Mouse (Mus musculus) hindbrain, embryonic 14.5 days (tissue): Measurements from ENCODE around the gene Unc5c. TPM values are rescaled to one million over a fixed set of nuclear protein-coding genes. Genes with fewer than 3 reads are reported as not detected.

Experiments
- ATAC-seq: fragments of 200-750 bp; cut with Nextera tagmentation; 2 replicates; pipeline ENCODE4 v1.8.0; 2017; ENCODE audit warnings: moderate number of reproducible peaks, mild to moderate bottlenecking, moderate TSS enrichment, moderate library complexity; ENCODE audit not compliant: low FRiP score
- DNase-seq: peaks from one replicate; pipeline ENCODE4 v3.0.0-alpha.2; 2015; ENCODE audit warnings: low spot score
- H3K27ac ChIP-seq: fragments of 300-500 bp; sonication (generic); 2 replicates; pipeline ENCODE4 v1.5.1; 2014; ENCODE audit warnings: mild to moderate bottlenecking, moderate library complexity
- H3K27me3 ChIP-seq: fragments of 300-500 bp; sonication (generic); 2 replicates; pipeline ENCODE4 v1.6.1; 2014; ENCODE audit warnings: mild to moderate bottlenecking, low read length, mixed read lengths; ENCODE audit not compliant: control insufficient read depth, insufficient read depth
- H3K36me3 ChIP-seq: fragments of 300-500 bp; sonication (generic); replicated peaks from 2 replicates; pipeline ENCODE4 v1.6.1; 2014; ENCODE audit not compliant: control insufficient read depth, insufficient read depth
- H3K4me1 ChIP-seq: fragments of 300-500 bp; sonication (generic); replicated peaks from 2 replicates; pipeline ENCODE4 v1.6.1; 2014; ENCODE audit warnings: antibody characterized with exemption, low read length, mixed read lengths; ENCODE audit not compliant: control insufficient read depth, insufficient read depth
- H3K4me2 ChIP-seq: fragments of 300-500 bp; sonication (generic); replicated peaks from 2 replicates; pipeline ENCODE4 v1.6.1; 2014; ENCODE audit warnings: mild to moderate bottlenecking, moderate library complexity
- H3K4me3 ChIP-seq: fragments of 300-500 bp; sonication (generic); replicated peaks from 2 replicates; pipeline ENCODE4 v1.5.1; 2014; ENCODE audit warnings: mild to moderate bottlenecking, low read length
- H3K9ac ChIP-seq: fragments of 300-500 bp; sonication (generic); 2 replicates; pipeline ENCODE4 v1.6.1; 2014
- H3K9me3 ChIP-seq: fragments of 300-500 bp; sonication (generic); 2 replicates; pipeline ENCODE4 v1.6.1; 2016; ENCODE audit warnings: low read length; ENCODE audit not compliant: control insufficient read depth
- WGBS: fragments of 180-500 bp; shearing (Covaris S2); extraction: QIAGEN DNeasy Blood & Tissue Kit; methylation state at CpG from one replicate; pipeline ENCODE4 v1.1.7; 2014; 5-methylcytosine and 5-hydroxymethylcytosine counted together
- polyA plus RNA-seq: library from polyadenylated mRNA; unstranded; fragments of >200 nt; fragmentation: Nextera tagmentation; extraction: Ambion mirVana; gene quantifications from 2 replicates; pipeline ENCODE4 v1.2.1, GENCODE M21; 2014

Unc5c gene
- polyA plus RNA-seq, 1 experiment from 2014 or later = 24.4 TPM

DNA sequence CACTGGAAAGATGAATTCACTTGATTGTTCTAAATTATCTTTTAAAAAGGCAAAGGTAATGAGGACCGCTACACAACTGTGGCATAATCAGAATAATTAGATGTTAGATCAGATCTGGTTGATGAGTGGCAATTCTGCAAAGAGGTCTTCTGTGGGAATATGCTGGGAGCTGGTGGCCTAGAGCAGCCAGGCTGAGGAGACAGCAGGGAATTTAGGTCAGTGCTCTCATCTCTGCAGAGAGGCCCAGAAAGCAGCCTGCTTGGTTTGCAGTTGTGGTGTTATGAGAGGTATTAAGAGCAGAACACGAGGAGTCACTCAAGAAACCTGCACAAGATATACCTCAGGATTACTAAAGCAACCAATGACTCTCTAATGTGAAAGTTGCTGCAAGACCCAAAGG, 133.9 kb downstream of the Unc5c start:
- 75% methylated on average over 2 of the region's 2 CpGs for WGBS
- no peak for DNase-seq
- H3K4me2 ChIP-seq = no peak overlapping the region
- no peaks in the 10 kb centered on the region for H3K9me3 ChIP-seq
- no peak overlapping the region for H3K9ac ChIP-seq
- ATAC-seq = no peak
- peaks cover 25% of the 10 kb centered on the region for H3K4me1 ChIP-seq
- H3K4me3 ChIP-seq = no peak overlapping the region
- no peaks in the 10 kb centered on the region for H3K36me3 ChIP-seq
- H3K27me3 ChIP-seq = no peaks in the 10 kb centered on the region
- no peak overlapping the region for H3K27ac ChIP-seq

DNA sequence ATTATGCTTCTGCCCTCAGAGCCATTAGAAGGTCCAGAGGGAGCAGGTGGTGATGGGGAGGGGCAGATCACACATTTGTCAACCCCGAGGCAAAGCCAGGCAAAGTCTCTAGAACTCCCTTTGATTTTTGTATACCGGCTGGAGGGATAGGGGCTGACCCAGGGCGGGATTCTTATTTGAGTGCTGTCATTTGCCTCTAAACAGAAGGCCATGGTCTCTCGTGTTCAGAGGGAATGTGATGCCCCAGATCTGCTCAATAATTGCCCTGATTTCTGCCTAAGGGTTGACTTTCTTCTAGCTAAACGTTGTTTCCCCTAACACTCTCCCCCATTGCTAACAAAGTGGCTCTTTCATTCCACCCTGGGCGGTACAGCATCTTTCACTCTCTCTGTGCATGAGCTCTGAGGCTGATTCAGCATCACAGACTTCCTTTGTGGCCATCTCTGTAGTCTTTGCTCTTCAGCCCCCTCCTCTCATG, 136.1 kb downstream of the Unc5c start:
- no peak overlapping the region for H3K4me3 ChIP-seq
- DNase-seq = no peak
- 0 out of 2 replicates have a peak overlapping the region, but pooled peaks have one; percentile 10 for H3K27ac ChIP-seq
- H3K27me3 ChIP-seq = no peaks in the 10 kb centered on the region
- ATAC-seq = peak; percentile 59; the same call in 1 of the 2 replicates
- 6% methylated on average over 6 of the region's 6 CpGs for WGBS
- H3K9me3 ChIP-seq = no peaks in the 10 kb centered on the region
- no peak overlapping the region for H3K4me2 ChIP-seq
- H3K4me1 ChIP-seq = peaks cover 25% of the 10 kb centered on the region
- H3K9ac ChIP-seq = no peak overlapping the region
- no peaks in the 10 kb centered on the region for H3K36me3 ChIP-seq

DNA sequence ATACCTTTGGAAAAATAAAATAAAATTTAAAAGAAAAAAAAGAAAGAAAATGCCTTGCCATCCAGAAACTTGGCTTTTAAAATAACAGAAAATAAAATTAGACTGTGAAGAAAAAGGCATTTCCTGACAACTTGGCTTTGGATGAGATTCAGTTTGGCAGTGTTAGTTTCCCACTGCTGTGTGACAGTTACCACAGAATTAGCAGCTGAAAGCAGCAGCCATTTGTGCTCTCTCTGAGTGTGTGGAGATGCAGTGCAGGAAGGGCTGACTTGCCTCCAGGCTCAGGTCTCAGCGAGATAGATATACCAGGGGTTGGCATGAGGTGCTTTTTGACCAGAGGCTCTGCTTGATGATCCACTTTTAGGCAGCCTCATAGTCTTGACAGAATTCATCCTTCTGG, 151.7 kb downstream of the Unc5c start:
- no peak overlapping the region for H3K9ac ChIP-seq
- H3K4me2 ChIP-seq = no peak overlapping the region
- DNase-seq (no peak), ATAC-seq (no peak)
- WGBS = 43% methylated on average over 1 of the region's 1 CpGs
- H3K4me3 ChIP-seq = no peak overlapping the region
- H3K27ac ChIP-seq = no peak overlapping the region
- H3K36me3 ChIP-seq = no peaks in the 10 kb centered on the region
- H3K27me3 ChIP-seq = no peaks in the 10 kb centered on the region
- no peaks in the 10 kb centered on the region for H3K4me1 ChIP-seq
- H3K9me3 ChIP-seq = no peaks in the 10 kb centered on the region

DNA sequence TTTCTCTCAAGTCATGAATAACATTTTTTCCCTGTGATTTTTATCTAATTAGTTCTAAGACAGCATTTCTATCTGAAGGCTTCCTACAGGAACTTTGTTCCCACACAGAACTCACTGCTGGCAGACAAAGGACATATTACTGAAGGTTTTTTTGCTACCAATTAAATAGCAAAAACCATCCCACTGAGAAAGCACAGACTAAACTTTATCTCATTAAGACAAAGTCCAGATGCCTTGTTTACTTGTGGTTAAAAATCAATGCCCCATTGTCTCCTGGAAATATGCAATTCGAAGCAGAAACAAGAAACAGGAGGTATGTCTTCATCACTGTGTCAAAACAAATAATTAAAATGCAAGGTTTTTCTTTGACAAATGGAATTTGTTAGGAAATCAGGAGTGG, 153.7 kb downstream of the Unc5c start:
- H3K4me1 ChIP-seq = no peaks in the 10 kb centered on the region
- 68% methylated on average over 1 of the region's 1 CpGs for WGBS
- H3K9ac ChIP-seq = no peak overlapping the region
- no peaks in the 10 kb centered on the region for H3K9me3 ChIP-seq
- H3K4me3 ChIP-seq = no peak overlapping the region
- no peak overlapping the region for H3K27ac ChIP-seq
- DNase-seq = no peak
- H3K4me2 ChIP-seq = no peak overlapping the region
- no peak for ATAC-seq
- no peaks in the 10 kb centered on the region for H3K27me3 ChIP-seq
- H3K36me3 ChIP-seq = no peaks in the 10 kb centered on the region

DNA sequence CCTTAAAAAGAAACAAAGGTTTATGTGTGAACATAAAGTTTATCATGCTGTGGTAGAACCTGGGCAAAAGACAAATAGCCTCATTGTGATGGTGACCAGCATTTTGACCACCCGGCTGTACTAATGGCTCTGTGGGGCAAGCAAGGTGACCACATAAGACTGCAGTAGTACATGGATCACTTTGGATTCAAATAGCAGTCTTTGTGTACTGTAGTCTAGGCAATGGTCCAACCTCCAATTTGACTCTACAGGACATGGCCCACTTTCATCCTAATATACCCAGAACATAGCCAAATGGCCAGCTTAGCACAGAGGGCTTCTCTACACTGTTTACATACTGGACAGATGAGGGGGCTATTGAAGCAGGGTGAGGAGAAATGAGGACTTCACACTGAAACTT, 156.5 kb downstream of the Unc5c start:
- Histone ChIP-seq H3K4me3 (no peak overlapping the region), H3K9me3 (no peaks in the 10 kb centered on the region), H3K27me3 (no peaks in the 10 kb centered on the region), H3K4me1 (no peaks in the 10 kb centered on the region), H3K36me3 (no peaks in the 10 kb centered on the region), H3K4me2 (no peak overlapping the region), H3K9ac (no peak overlapping the region), H3K27ac (no peak overlapping the region)
- WGBS = 88% methylated on average over 1 of the region's 1 CpGs
- ATAC-seq (no peak), DNase-seq (no peak)

DNA sequence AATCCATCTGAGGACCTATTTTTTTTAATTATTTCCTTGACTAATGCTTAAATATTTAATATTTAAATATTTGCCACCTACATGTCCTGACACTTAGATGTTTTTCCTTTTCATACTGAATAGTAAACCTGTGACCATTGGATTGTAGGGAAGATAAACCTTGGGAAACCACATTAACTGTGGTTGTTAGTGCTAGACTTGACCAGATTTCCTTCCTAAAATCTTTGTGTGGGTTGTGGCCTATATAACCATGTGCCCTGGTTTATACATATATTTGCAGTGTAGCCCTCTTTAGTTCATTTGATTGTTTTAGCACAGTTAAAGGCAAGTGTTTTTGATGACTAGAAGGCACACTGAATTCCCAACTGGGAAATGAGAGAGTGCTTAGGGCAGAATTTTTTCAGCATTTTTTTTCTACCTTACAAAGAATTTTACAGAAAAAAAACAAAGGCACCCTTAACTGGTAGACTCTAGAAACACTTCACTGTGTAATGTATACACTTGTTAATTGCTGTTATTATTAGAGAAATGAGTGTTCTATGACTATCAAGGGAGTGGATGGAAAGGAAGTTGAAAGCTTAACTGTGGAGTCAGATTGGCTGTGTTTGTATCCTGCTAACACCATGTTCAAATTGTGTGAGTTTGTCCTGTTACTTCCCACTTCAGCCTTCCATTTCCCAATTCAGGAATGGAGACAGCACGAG, 162.1 kb downstream of the Unc5c start:
- Histone ChIP-seq H3K27ac (no peak overlapping the region), H3K36me3 (no peaks in the 10 kb centered on the region), H3K4me1 (no peaks in the 10 kb centered on the region), H3K9me3 (no peaks in the 10 kb centered on the region), H3K4me2 (no peak overlapping the region), H3K27me3 (no peaks in the 10 kb centered on the region), H3K9ac (no peak overlapping the region), H3K4me3 (no peak overlapping the region)
- DNase-seq = no peak
- no peak for ATAC-seq
- WGBS = 77% methylated on average over 1 of the region's 1 CpGs

DNA sequence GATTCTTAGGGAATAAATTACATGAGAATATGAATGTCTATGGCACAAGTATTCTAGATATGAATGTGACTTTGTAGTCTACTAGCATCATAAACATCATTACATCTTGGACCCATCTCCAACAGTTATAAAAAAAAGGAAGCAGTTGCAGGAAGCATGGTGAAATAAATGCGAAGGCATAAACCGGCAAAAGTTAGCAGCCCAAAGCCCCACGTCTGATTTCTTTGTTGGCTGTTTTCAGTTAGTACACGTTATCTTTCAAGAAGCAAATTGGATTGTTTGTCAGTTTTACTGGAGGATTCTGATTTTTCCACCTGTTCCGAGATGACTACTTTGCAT, 162.6 kb downstream of the Unc5c start:
- WGBS = 90% methylated on average over 5 of the region's 5 CpGs
- Histone ChIP-seq H3K9ac (no peak overlapping the region), H3K4me3 (no peak overlapping the region), H3K9me3 (no peaks in the 10 kb centered on the region), H3K27ac (no peak overlapping the region), H3K27me3 (no peaks in the 10 kb centered on the region), H3K4me2 (no peak overlapping the region), H3K36me3 (no peaks in the 10 kb centered on the region), H3K4me1 (no peaks in the 10 kb centered on the region)
- ATAC-seq (no peak), DNase-seq (no peak)

DNA sequence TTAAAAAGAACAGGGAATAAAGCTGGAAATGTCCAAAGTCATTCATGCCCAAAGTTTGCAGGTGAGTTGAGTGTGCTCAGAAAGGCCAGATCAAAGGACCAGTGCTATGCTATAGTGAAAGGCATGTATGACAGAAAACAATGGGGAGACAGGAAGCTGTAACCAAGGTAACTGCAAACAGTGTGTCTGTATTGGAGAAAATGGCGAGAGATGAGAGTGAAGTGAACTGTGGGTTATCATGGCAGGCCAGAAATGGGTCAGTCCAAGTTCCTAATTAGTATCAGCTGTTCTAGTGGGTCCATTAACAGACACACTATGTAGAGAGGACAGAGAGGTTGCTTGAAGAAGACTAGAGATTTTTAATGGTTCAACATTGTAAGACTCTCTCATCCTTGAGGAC, 164.4 kb downstream of the Unc5c start:
- WGBS = 30% methylated on average over 1 of the region's 1 CpGs

DNA sequence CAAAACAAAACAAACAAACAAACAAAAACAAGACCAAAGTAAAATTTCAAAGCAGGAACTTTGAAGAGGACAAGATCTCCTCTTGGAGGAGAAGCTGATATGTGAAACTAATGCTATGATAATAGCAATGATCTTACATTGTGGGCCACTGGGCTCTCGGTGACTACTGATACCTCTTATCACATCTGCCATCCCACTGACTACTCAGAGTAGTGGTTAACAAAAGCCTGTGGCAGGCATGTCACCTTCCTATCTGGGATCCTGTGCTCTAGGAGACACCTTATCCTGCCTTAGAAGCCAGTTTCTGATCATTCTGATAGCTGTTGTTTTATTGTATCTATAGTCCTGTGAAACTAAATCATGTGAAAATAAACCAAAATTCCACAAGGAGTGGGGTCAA, 172.9 kb downstream of the Unc5c start:
- peaks cover 3% of the 10 kb centered on the region; the same call in 1 of the 2 replicates for H3K4me1 ChIP-seq
- no peak overlapping the region for H3K27ac ChIP-seq
- no peaks in the 10 kb centered on the region for H3K36me3 ChIP-seq
- DNase-seq (no peak), ATAC-seq (no peak)
- no peak overlapping the region for H3K4me3 ChIP-seq
- H3K9me3 ChIP-seq = no peaks in the 10 kb centered on the region
- H3K9ac ChIP-seq = no peak overlapping the region
- H3K4me2 ChIP-seq = no peak overlapping the region
- WGBS = 72% methylated on average over 1 of the region's 1 CpGs
- no peaks in the 10 kb centered on the region for H3K27me3 ChIP-seq

More for the DNA sequence above, 164.4 kb downstream of the Unc5c start:
- no peak overlapping the region for H3K27ac ChIP-seq
- no peak overlapping the region for H3K4me3 ChIP-seq
- H3K9ac ChIP-seq = no peak overlapping the region
- ATAC-seq (no peak), DNase-seq (no peak)
- no peaks in the 10 kb centered on the region for H3K36me3 ChIP-seq
- H3K4me2 ChIP-seq = no peak overlapping the region
- no peaks in the 10 kb centered on the region for H3K4me1 ChIP-seq
- no peaks in the 10 kb centered on the region for H3K9me3 ChIP-seq
- no peaks in the 10 kb centered on the region for H3K27me3 ChIP-seq

DNA sequence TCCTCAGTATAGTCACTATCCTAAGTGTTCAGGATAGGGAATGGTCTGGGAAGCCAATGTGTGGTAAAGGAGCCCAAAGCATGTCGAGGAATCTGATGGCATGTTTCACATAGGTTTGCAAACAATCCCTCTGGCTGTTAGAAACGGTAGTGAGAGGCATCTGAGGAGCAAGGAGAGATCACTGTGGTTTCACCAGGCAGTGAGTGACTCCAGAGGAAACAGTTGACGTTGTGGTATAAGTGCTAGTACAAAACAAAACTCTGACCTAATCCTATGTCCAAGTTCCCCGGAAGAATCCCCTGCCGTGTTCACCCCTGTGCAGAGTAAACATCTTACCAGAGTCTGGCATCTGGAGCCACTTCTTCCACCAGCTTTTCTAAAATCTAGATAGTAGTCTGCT, 179.2 kb downstream of the Unc5c start:
- H3K4me3 ChIP-seq = no peak overlapping the region
- no peak overlapping the region for H3K9ac ChIP-seq
- no peaks in the 10 kb centered on the region for H3K36me3 ChIP-seq
- H3K4me1 ChIP-seq = no peaks in the 10 kb centered on the region; the same call in 1 of the 2 replicates
- DNase-seq (no peak), ATAC-seq (no peak)
- no peaks in the 10 kb centered on the region for H3K27me3 ChIP-seq
- no peak overlapping the region for H3K4me2 ChIP-seq
- H3K27ac ChIP-seq = no peak overlapping the region
- WGBS = 74% methylated on average over 5 of the region's 5 CpGs
- no peaks in the 10 kb centered on the region for H3K9me3 ChIP-seq
